ENCODE assay signal across 23 mouse cellular contexts in genomic region chr19:18952806-18953205, GRCm38 (mm10).
"Had no signal": no experiment of that assay in that cellular context is flagged by ENCODE, and none has a peak within 500 bp of the region (broad histone marks: within the 10 kb centered on the region; RNA-seq: fewer than 3 reads in every experiment).

No protein-coding gene starts in this region.

- H3K4me3 ChIP-seq: heart, adult 2 months; heart, embryonic 13.5 days; heart, embryonic 15.5 days; hindbrain, embryonic 13.5 days; hindbrain, embryonic 15.5 days; kidney, embryonic 15.5 days; limb, embryonic 10.5 days; limb, embryonic 12.5 days had no signal

- H3K4me1 ChIP-seq: heart, embryonic 13.5 days; heart, embryonic 15.5 days; hindbrain, embryonic 13.5 days; hindbrain, embryonic 15.5 days; kidney, embryonic 15.5 days; limb, embryonic 10.5 days; limb, embryonic 12.5 days had no signal

- DNase-seq: gastrocnemius, postnatal 14 days; gastrocnemius, postnatal 36 days; heart, adult 11 months; heart, adult 2 months; heart, postnatal 14 days; heart, postnatal 36 days; kidney, adult 11 months; kidney, adult 2 months; kidney, adult 9 months; kidney, postnatal 14 days; kidney, postnatal 36 days; layer of hippocampus, adult 9-11 months; layer of hippocampus, postnatal 36 days; liver had no signal

- H3K27ac ChIP-seq: heart, adult 2 months; heart, embryonic 13.5 days; heart, embryonic 15.5 days; hindbrain, embryonic 13.5 days; hindbrain, embryonic 15.5 days; hindbrain, postnatal 0 days; kidney, embryonic 15.5 days; kidney, postnatal 0 days; limb, embryonic 10.5 days; limb, embryonic 12.5 days had no signal
